Mouse (Mus musculus) spleen, adult 10 weeks (tissue): ENCODE results near the gene Acot5. TPM values are rescaled to one million over a fixed set of nuclear protein-coding genes. Genes with fewer than 3 reads are reported as not detected.

Experiments used
- polyA plus RNA-seq: library from polyadenylated mRNA; stranded (reverse); fragments of 350-450 nt; fragmentation: Illumina TruSeq; extraction: RNeasy Lipid Tissue Mini Kit (QIAGEN cat#74804); gene quantifications from one replicate; pipeline ENCODE4 v1.2.3, GENCODE M21; 2015; ENCODE audit warnings: low replicate concordance; ENCODE audit not compliant: insufficient read depth

The Acot5 gene
- polyA plus RNA-seq, result not detected

DNA sequence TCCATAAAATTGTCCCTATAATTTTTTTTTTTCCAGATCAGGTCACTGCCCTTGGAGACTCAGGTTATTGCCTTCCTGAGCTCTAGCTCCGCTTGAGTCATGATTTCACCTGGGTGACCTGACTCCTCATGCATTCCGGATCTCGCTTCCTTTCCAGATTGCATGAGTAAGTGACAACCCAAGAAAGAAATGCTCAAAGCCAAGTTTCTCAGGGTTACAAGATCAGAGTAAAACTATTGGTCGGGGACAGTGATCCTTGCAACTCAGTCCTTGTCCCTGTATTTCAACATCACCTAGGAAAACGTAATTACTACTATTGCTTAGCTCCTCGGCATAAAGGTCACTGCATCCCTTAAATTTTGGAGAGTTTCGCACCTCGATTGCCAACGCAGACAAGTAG, at the start of gene Acot5:
Acot5 (plus strand) TSS at position 340 of the 400 bp plus-strand sequence.

GRCm38 (mm10) chr12:84038241-84038640, 30.9 kb upstream of the Acot5 start, which contains the start of gene Acot4:
Gene Acot4 (plus strand): TSS chr12:84038379.

DNA sequence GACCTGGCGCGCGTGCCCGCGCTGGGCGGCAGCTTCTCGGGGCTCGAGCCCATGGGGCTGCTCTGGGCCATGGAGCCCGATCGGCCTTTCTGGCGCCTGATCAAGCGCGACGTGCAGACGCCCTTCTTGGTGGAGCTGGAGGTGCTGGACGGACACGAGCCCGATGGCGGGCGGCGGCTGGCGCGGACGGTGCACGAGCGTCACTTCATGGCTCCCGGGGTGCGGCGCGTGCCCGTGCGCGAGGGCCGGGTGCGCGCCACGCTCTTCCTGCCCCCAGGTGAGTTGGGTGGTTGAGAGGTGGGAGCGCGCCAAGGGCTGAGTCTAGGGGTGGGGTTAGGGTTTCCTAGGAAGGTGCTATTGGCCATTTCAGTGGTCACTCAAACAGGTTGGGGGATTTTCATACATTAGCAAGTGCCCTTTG, 30.4 kb upstream of the Acot5 start, which contains the start of gene Gm49366:
Gm49366 (plus strand) TSS at position 245 of the 421 bp plus-strand sequence.

DNA sequence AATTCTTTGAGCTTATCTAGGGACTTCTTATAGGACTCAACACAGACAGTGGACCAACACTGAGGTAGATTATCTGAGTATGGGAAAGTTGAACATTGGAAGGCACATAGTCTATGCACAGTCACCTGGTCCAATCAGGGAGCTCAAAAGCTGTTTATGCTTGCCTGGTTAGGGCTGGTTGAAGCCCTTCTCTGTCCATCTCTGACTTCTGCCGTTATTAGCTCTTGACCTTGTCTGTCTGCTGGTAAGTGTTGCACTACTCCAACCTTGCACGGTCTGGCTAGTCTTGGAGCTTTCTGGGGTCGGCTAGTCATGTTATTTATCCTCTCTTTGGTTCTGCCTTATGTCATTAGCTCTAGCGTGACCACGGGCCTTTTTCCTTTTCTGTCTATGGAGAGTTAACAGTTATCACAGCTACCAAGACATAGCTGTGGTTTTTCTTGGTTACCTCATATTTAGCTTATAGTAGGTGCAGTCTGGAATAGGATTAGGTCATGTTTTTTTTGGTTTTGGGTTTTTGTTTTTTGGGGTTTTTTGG, 17.1 kb upstream of the Acot5 start, which contains the start of gene Acot3:
Acot3 (plus strand) TSS at position 208 of the 538 bp plus-strand sequence.

DNA sequence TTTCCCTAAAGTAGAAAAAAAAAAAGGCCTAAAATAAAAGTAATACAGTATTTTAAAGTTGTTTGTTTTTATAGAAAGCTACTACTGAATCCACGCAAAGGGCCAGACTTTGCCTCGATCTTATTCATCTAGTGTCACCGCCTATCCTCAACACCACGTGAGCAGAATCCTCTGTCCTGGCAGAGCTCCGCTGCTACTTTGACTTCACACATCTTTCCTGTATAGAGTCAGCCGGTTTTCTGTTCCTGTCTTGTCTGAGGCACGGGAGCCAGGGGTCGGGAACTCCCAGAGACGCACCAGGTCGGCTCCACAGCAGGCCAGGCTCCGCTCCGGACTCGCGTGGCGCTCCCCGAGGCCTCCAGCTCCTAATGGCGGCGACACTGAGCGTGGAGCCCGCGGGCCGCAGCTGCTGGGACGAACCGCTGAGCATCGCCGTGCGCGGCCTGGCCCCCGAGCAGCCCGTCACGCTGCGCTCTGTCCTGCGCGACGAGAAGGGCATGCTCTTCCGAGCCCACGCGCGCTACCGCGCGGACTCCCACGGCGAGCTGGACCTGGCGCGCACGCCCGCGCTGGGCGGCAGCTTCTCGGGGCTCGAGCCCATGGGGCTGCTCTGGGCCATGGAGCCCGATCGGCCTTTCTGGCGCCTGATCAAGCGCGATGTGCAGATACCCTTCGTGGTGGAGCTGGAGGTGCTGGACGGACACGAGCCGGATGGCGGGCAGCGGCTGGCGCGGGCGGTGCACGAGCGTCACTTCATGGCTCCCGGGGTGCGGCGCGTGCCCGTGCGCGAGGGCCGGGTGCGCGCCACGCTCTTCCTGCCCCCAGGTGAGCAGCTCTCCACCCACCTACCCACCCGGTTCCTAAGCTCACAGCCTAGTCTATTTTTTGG, 31.7 kb downstream of the Acot5 start, which contains the start of gene Acot6:
Acot6 (plus strand) TSS at position 51 of the 889 bp plus-strand sequence.

GRCm38 (mm10) chr12:84114153-84114994, 45.2 kb downstream of the Acot5 start, which contains the start of gene Dnal1:
Gene Dnal1 (plus strand): TSS chr12:84114366.

Other genes with a start within 250 kb of the Acot5 start
- 30.5 TPM for gene Numb, start 147.4 kb upstream of the Acot5 start, polyA plus RNA-seq
- 8.1 TPM for gene Riox1, start 118.7 kb upstream of the Acot5 start, polyA plus RNA-seq
- gene Heatr4, start 84.5 kb upstream of the Acot5 start, polyA plus RNA-seq, result not detected
- gene Acot2, start 81.5 kb upstream of the Acot5 start, polyA plus RNA-seq, result 3.1 TPM
- 8.4 TPM for gene Acot1, start 59.8 kb upstream of the Acot5 start, polyA plus RNA-seq
- 0.36 TPM for gene Acot4, start 30.9 kb upstream of the Acot5 start, polyA plus RNA-seq
- not detected for gene Gm49366, start 30.4 kb upstream of the Acot5 start, polyA plus RNA-seq
- gene Acot3, start 17.2 kb upstream of the Acot5 start, polyA plus RNA-seq, result not detected
- gene Acot6, start 31.3 kb downstream of the Acot5 start, polyA plus RNA-seq, result 1.7 TPM
- gene Dnal1, start 45.0 kb downstream of the Acot5 start, polyA plus RNA-seq, result 3.0 TPM
- gene Pnma1, start 79.2 kb downstream of the Acot5 start, polyA plus RNA-seq, result 0.25 TPM
- gene Elmsan1, start 149.6 kb downstream of the Acot5 start, polyA plus RNA-seq, result 32.6 TPM
- gene Ptgr2, start 215.9 kb downstream of the Acot5 start, polyA plus RNA-seq, result 42.3 TPM
- 50.4 TPM for gene Zfp410, start 247.5 kb downstream of the Acot5 start, polyA plus RNA-seq